Mouse (Mus musculus): ENCODE results near the gene Ccdc93. TPM values are rescaled to one million over a fixed set of nuclear protein-coding genes. Genes with fewer than 3 reads are reported as not detected.

The Ccdc93 gene
- polyA plus RNA-seq (2015; fragmentation: Nextera tagmentation; extraction: Ambion mirVana) = 3.4 and 4.7 TPM in 2 replicates

DNA sequence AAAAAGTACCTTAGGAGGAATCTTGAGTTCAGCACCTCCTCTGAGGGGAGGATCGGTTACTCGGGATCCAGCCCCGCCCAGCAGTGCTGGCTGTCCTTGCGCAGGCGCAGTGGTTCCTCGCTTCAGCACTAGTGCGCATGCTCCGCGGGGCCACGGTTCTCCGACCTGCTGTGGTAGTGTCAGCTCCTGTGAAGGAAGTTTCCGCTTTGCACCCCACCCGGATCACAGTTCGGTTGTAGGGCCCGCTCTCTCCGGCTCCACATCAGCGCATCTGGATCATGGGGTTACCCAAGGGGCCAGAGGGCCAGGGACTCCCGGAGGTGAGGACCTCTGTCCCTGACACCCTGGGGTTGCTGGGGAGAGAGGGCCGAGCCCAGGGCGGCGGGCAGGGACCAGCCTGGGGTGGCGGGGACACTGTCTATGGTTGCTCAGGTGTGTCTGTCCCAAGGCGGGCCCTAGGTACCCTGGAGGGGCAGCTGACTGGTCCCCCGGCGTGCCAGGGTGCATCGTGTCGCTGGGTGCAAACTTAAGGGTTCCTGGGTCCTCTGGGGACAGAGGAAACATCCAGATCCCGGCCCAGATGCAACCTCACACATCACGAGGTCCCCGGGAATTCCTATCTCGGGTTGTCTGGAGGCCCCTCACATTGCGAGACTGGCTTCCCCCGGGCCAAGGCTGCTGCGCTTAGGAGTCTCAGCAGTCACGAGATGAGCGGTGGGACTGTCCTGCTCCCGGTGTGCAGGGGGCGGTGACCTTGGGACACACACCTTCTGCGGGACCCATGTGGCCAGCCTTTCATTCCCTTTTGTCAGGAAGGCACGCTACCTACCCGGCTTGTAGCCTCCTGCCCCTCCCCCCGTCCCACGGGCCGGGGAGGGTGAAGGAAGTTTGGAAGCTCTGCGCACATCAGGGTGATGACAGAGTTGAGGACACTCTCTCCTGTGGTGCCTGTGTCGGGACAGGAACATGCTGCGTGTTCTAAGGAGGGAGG, at the start of gene Ccdc93:
Gene Ccdc93 (plus strand): TSS at position 112 of the 991 bp plus-strand sequence.
- H3K4me1 ChIP-seq (ENCODE audit: insufficient read depth, low read depth, low read length) = peaks cover 4% of the 10 kb centered on the region; the same call in 1 of the 2 replicates
- H3K9ac ChIP-seq (replicated peaks; ENCODE audit: low read depth) = peak within 1 kb of the TSS; percentile 77
- 0 out of 2 replicates have a peak, but pooled peaks cover 8% of the 10 kb centered on the region for H3K36me3 ChIP-seq (ENCODE audit: insufficient read depth, low read length)
- peak; percentile 98 for DNase-seq (ENCODE audit: low spot score)
- H3K27ac ChIP-seq (ENCODE audit: low read length) = 0 out of 2 replicates have a peak within 1 kb of the TSS, but pooled peaks have one; percentile 39
- under 1% methylated on average over 47 of the region's 47 CpGs for WGBS
- TF ChIP-seq CTCF (IDR thresholded peaks at IDR 0.05) = no peak
- TF ChIP-seq EP300 (IDR thresholded peaks at IDR 0.05) = no peak
- H3K4me3 ChIP-seq (ENCODE audit: low read depth, low read length) = peak within 1 kb of the TSS; percentile 78
- H3K4me2 ChIP-seq (replicated peaks; ENCODE audit: low read depth, low read length) = peak within 1 kb of the TSS; percentile 94
- no peaks in the 10 kb centered on the region for H3K27me3 ChIP-seq (replicated peaks; ENCODE audit: insufficient read depth, low read length)
- no peaks in the 10 kb centered on the region for H3K9me3 ChIP-seq (ENCODE audit: low read length)
- peak; percentile 97 for ATAC-seq

- H3K4me1 ChIP-seq (ENCODE audit: insufficient read depth, low read depth, low read length) = no peaks in the 10 kb centered on the region
- no peaks in the 10 kb centered on the region for H3K36me3 ChIP-seq (ENCODE audit: insufficient read depth, low read length)
- no peaks in the 10 kb centered on the region for H3K27me3 ChIP-seq (replicated peaks; ENCODE audit: insufficient read depth, low read length)
- no peak overlapping the region for H3K9ac ChIP-seq (replicated peaks; ENCODE audit: low read depth)
- no peak overlapping the region for H3K27ac ChIP-seq (ENCODE audit: low read length)
- 77% methylated on average over 3 of the region's 3 CpGs for WGBS
- no peaks in the 10 kb centered on the region for H3K9me3 ChIP-seq (ENCODE audit: low read length)
- DNase-seq (ENCODE audit: low spot score) (no peak), ATAC-seq (no peak)
- TF ChIP-seq CTCF (IDR thresholded peaks at IDR 0.05) (no peak), EP300 (IDR thresholded peaks at IDR 0.05) (no peak)
- no peak overlapping the region for H3K4me2 ChIP-seq (replicated peaks; ENCODE audit: low read depth, low read length)
- no peak overlapping the region for H3K4me3 ChIP-seq (ENCODE audit: low read depth, low read length)
Observed at GRCm38 (mm10) chr1:121381562-121381961, 49.3 kb upstream of the Ccdc93 start.

DNA sequence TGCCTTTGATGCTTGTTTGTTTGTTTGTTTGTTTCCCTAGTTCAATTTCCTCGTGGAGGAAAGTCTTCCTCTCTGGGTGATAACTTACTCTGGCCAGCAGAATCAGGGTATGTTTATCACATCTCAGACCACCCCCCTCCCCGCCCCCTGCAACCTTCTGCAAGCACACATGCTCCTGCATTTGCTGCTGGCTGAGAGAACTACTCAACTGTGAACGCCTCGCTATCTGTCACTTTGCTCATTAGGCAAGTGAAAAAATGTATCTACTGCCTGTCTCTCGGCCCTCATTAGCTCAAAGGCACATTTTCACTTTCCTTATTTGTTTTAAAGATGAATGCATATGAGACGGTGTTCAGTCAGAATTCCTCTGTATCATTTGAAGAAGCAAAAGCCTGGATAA, 42.5 kb upstream of the Ccdc93 start:
- H3K9ac ChIP-seq (replicated peaks; ENCODE audit: low read depth) = no peak overlapping the region
- no peaks in the 10 kb centered on the region for H3K4me1 ChIP-seq (ENCODE audit: insufficient read depth, low read depth, low read length)
- no peaks in the 10 kb centered on the region for H3K27me3 ChIP-seq (replicated peaks; ENCODE audit: insufficient read depth, low read length)
- H3K4me2 ChIP-seq (replicated peaks; ENCODE audit: low read depth, low read length) = no peak overlapping the region
- no peak for TF ChIP-seq EP300 (IDR thresholded peaks at IDR 0.05)
- no peak for TF ChIP-seq CTCF (IDR thresholded peaks at IDR 0.05)
- no peak overlapping the region for H3K4me3 ChIP-seq (ENCODE audit: low read depth, low read length)
- WGBS = 41% methylated on average over 6 of the region's 6 CpGs
- no peak overlapping the region for H3K27ac ChIP-seq (ENCODE audit: low read length)
- no peaks in the 10 kb centered on the region for H3K9me3 ChIP-seq (ENCODE audit: low read length)
- H3K36me3 ChIP-seq (ENCODE audit: insufficient read depth, low read length) = no peaks in the 10 kb centered on the region
- DNase-seq (ENCODE audit: low spot score) (no peak), ATAC-seq (no peak)

DNA sequence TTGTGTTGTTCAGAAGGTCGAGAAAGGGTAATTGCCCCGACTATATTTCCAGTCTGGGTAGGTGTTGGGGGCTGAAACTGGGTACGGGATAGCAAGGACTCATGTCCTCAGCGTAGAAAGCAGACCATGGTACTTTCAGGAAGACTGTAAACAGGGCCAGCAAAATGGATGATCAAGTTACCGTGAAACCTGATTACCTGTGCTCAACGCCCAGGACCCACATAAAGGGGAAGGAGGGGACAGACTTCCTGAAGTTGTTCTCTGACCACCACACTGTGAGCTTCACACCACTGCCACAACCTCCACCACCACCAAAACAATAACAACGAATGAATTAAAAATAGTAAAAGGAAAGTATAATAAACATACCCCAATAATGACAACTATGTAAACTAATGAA, 42.1 kb upstream of the Ccdc93 start:
- Histone ChIP-seq H3K4me1 (ENCODE audit: insufficient read depth, low read depth, low read length) (no peaks in the 10 kb centered on the region), H3K4me2 (replicated peaks; ENCODE audit: low read depth, low read length) (no peak overlapping the region), H3K36me3 (ENCODE audit: insufficient read depth, low read length) (no peaks in the 10 kb centered on the region), H3K9me3 (ENCODE audit: low read length) (no peaks in the 10 kb centered on the region), H3K27ac (ENCODE audit: low read length) (no peak overlapping the region), H3K27me3 (replicated peaks; ENCODE audit: insufficient read depth, low read length) (no peaks in the 10 kb centered on the region), H3K9ac (replicated peaks; ENCODE audit: low read depth) (no peak overlapping the region), H3K4me3 (ENCODE audit: low read depth, low read length) (no peak overlapping the region)
- TF ChIP-seq CTCF (IDR thresholded peaks at IDR 0.05) (no peak), EP300 (IDR thresholded peaks at IDR 0.05) (no peak)
- no peak for ATAC-seq
- DNase-seq (ENCODE audit: low spot score) = no peak
- 54% methylated on average over 7 of the region's 7 CpGs for WGBS

- TF ChIP-seq CTCF (IDR thresholded peaks at IDR 0.05) = peak; percentile 46
- no peak for TF ChIP-seq EP300 (IDR thresholded peaks at IDR 0.05)
- H3K27me3 ChIP-seq (replicated peaks; ENCODE audit: insufficient read depth, low read length) = no peaks in the 10 kb centered on the region
- ATAC-seq = no peak
- no peak for DNase-seq (ENCODE audit: low spot score)
- no peak overlapping the region for H3K4me2 ChIP-seq (replicated peaks; ENCODE audit: low read depth, low read length)
- no peaks in the 10 kb centered on the region for H3K9me3 ChIP-seq (ENCODE audit: low read length)
- no peaks in the 10 kb centered on the region for H3K4me1 ChIP-seq (ENCODE audit: insufficient read depth, low read depth, low read length)
- 86% methylated on average over 12 of the region's 12 CpGs for WGBS
- H3K9ac ChIP-seq (replicated peaks; ENCODE audit: low read depth) = no peak overlapping the region
- no peaks in the 10 kb centered on the region for H3K36me3 ChIP-seq (ENCODE audit: insufficient read depth, low read length)
- no peak overlapping the region for H3K4me3 ChIP-seq (ENCODE audit: low read depth, low read length)
- no peak overlapping the region for H3K27ac ChIP-seq (ENCODE audit: low read length)
Observed at GRCm38 (mm10) chr1:121389574-121389973, 41.3 kb upstream of the Ccdc93 start.

DNA sequence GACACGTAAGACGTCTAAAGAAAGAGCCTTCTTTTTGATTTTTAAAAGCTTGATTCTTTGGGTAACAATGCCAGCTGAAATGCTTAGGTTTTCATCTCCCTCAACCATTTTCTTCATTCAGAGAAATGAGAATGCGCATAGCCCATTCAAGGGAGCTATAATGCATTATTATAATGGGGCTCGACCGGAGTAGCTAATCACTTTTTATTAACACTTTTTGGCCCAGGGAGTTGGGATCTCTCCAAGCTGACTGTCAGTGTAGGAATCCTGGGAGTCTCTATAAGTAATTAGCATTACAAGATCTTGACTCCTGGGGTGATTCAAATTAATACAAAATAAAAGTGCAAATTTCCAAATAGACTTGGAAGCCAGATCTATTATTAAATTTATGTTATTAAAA, 40.8 kb upstream of the Ccdc93 start:
- Histone ChIP-seq H3K36me3 (ENCODE audit: insufficient read depth, low read length) (no peaks in the 10 kb centered on the region), H3K27ac (ENCODE audit: low read length) (no peak overlapping the region), H3K4me1 (ENCODE audit: insufficient read depth, low read depth, low read length) (no peaks in the 10 kb centered on the region), H3K9me3 (ENCODE audit: low read length) (no peaks in the 10 kb centered on the region), H3K4me3 (ENCODE audit: low read depth, low read length) (no peak overlapping the region), H3K9ac (replicated peaks; ENCODE audit: low read depth) (no peak overlapping the region), H3K4me2 (replicated peaks; ENCODE audit: low read depth, low read length) (no peak overlapping the region), H3K27me3 (replicated peaks; ENCODE audit: insufficient read depth, low read length) (no peaks in the 10 kb centered on the region)
- DNase-seq (ENCODE audit: low spot score) = no peak
- no peak for ATAC-seq
- 89% methylated on average over 5 of the region's 5 CpGs for WGBS
- no peak for TF ChIP-seq CTCF (IDR thresholded peaks at IDR 0.05)
- TF ChIP-seq EP300 (IDR thresholded peaks at IDR 0.05) = no peak
